Mouse (Mus musculus) MEL (cell line): ENCODE measurements around the gene Cfd. TPM values are rescaled to one million over a fixed set of nuclear protein-coding genes. Genes with fewer than 3 reads are reported as not detected.

Experiments
- DNase-seq: peaks from one replicate; pipeline ENCODE4 v3.0.0; 2011; ENCODE audit warnings: low read depth, low spot score
- H3K27ac ChIP-seq: 2 replicates; pipeline ENCODE4 v1.5.1; 2012; ENCODE audit warnings: low read depth, mild to moderate bottlenecking, control low read depth, low read length, moderate library complexity; ENCODE audit not compliant: control insufficient read depth
- H3K27me3 ChIP-seq, 2 experiments: fragments of 150-350 bp in 1 of 2; sonication (generic) in 1 of 2; 2 replicates each; pipeline ENCODE4 v1.6.1; 2012; ENCODE audit warnings: low read length in 2 of 2, mild to moderate bottlenecking in 2 of 2, improper control_type of control experiment in 1 of 2, moderate library complexity in 1 of 2; ENCODE audit not compliant: insufficient read depth in 2 of 2, control insufficient read depth in 1 of 2
- H3K36me3 ChIP-seq, 2 experiments: 2 replicates each; pipeline ENCODE4 v1.6.1; 2012 to 2014; ENCODE audit warnings: low read length in 2 of 2, improper control_type of control experiment in 1 of 2, inconsistent platforms in 1 of 2, mild to moderate bottlenecking in 1 of 2; ENCODE audit not compliant: insufficient read depth in 2 of 2, control insufficient read depth in 1 of 2
- H3K4me1 ChIP-seq, 2 experiments: fragments of 150-350 bp in 1 of 2; sonication (generic) in 1 of 2; 2 replicates each; pipeline ENCODE4 v1.6.1; 2012; ENCODE audit warnings: low read length in 2 of 2, improper control_type of control experiment in 1 of 2, mild to moderate bottlenecking in 1 of 2; ENCODE audit not compliant: insufficient read depth in 2 of 2, control insufficient read depth in 1 of 2
- H3K4me3 ChIP-seq, 2 experiments: fragments of 150-350 bp in 1 of 2; sonication (generic) in 1 of 2; 2 replicates each; pipeline ENCODE4 v1.5.1; 2012; ENCODE audit warnings: low read depth in 2 of 2, low read length in 2 of 2, mild to moderate bottlenecking in 2 of 2, moderate library complexity in 2 of 2, control low read depth in 1 of 2, improper control_type of control experiment in 1 of 2; ENCODE audit not compliant: control insufficient read depth in 1 of 2, insufficient read depth in 1 of 2
- H3K79me2 ChIP-seq: 2 replicates; pipeline ENCODE4 v1.6.1; 2012; ENCODE audit warnings: mild to moderate bottlenecking, low read length, moderate library complexity; ENCODE audit not compliant: control insufficient read depth, poor library complexity, insufficient read depth
- H3K9ac ChIP-seq: 2 replicates; pipeline ENCODE4 v1.6.1; 2012; ENCODE audit warnings: low read depth, mild to moderate bottlenecking, control low read depth, low read length, moderate library complexity; ENCODE audit not compliant: control insufficient read depth, poor library complexity, severe bottlenecking
- H3K9me3 ChIP-seq: fragments of 150-350 bp; sonication (generic); replicated peaks from 2 replicates; pipeline ENCODE4 v1.6.1; 2012; ENCODE audit warnings: mild to moderate bottlenecking, low read length, improper control_type of control experiment, moderate library complexity; ENCODE audit not compliant: insufficient read depth
- BHLHE40 ChIP-seq: IDR thresholded peaks from 2 replicates; pipeline ENCODE4 v1.6.1; 2012; ENCODE audit warnings: low read depth, mild to moderate bottlenecking, inconsistent platforms, low read length, improper control_type of control experiment, borderline replicate concordance
- CHD2 ChIP-seq: IDR thresholded peaks from 2 replicates; pipeline ENCODE4 v1.6.1; 2011; ENCODE audit warnings: low read length, improper control_type of control experiment
- E2F4 ChIP-seq: IDR thresholded peaks from 2 replicates; pipeline ENCODE4 v1.6.1; 2011; ENCODE audit warnings: low read depth, low read length, improper control_type of control experiment, borderline replicate concordance
- EP300 ChIP-seq, 2 experiments: IDR thresholded peaks; 2 replicates each; pipeline ENCODE4 v1.6.1; 2011; ENCODE audit warnings: improper control_type of control experiment in 2 of 2, low read length in 2 of 2, low read depth in 1 of 2, mild to moderate bottlenecking in 1 of 2
- MAZ ChIP-seq: IDR thresholded peaks from 2 replicates; pipeline ENCODE4 v1.6.1; 2012; ENCODE audit warnings: low read depth, mild to moderate bottlenecking, inconsistent platforms, low read length, improper control_type of control experiment
- MXI1 ChIP-seq: IDR thresholded peaks from 2 replicates; pipeline ENCODE4 v1.6.1; 2011; ENCODE audit warnings: mild to moderate bottlenecking, low read depth, low read length, improper control_type of control experiment
- NRF1 ChIP-seq: IDR thresholded peaks from 2 replicates; pipeline ENCODE4 v1.6.1; 2014; ENCODE audit warnings: low read depth, mild to moderate bottlenecking, inconsistent platforms, low read length, improper control_type of control experiment, moderate library complexity; ENCODE audit not compliant: poor library complexity, insufficient read depth, severe bottlenecking
- POLR2A ChIP-seq, 2 experiments: IDR thresholded peaks; 2 replicates each; pipeline ENCODE4 v1.6.1; 2011 to 2012; ENCODE audit warnings: low read length in 2 of 2, mild to moderate bottlenecking in 2 of 2, control low read depth in 1 of 2, improper control_type of control experiment in 1 of 2, low read depth in 1 of 2, moderate library complexity in 1 of 2; ENCODE audit not compliant: control insufficient read depth in 1 of 2, insufficient read depth in 1 of 2, poor library complexity in 1 of 2
- POLR2AphosphoS2 ChIP-seq: IDR thresholded peaks from 2 replicates; pipeline ENCODE4 v1.6.1; 2011; ENCODE audit warnings: low read length, improper control_type of control experiment
- SIN3A ChIP-seq: IDR thresholded peaks from 2 replicates; pipeline ENCODE4 v1.6.1; 2012; ENCODE audit warnings: low read length, improper control_type of control experiment, inconsistent platforms
- SMC3 ChIP-seq: IDR thresholded peaks from 2 replicates; pipeline ENCODE4 v1.6.1; 2011; ENCODE audit warnings: low read depth, low read length, improper control_type of control experiment
- USF1 ChIP-seq: IDR thresholded peaks from 2 replicates; pipeline ENCODE4 v1.6.1; 2014; ENCODE audit warnings: low read depth, mild to moderate bottlenecking, inconsistent platforms, low read length, improper control_type of control experiment, moderate library complexity
- ZMIZ1 ChIP-seq: IDR thresholded peaks from 2 replicates; pipeline ENCODE4 v1.6.1; 2012; ENCODE audit warnings: low read depth, mild to moderate bottlenecking, inconsistent platforms, low read length, improper control_type of control experiment, moderate library complexity
- ZNF384 ChIP-seq: IDR thresholded peaks from 2 replicates; pipeline ENCODE4 v1.6.1; 2012; ENCODE audit warnings: low read depth, mild to moderate bottlenecking, inconsistent platforms, low read length, improper control_type of control experiment
- polyA plus RNA-seq, 2 experiments: library from polyadenylated mRNA; stranded (reverse) in 1 of 2; unstranded in 1 of 2; fragments of >175 nt in 1 of 2; fragments of >200 nt in 1 of 2; gene quantifications; 2 replicates each; pipeline versions ENCODE4 v1.2.1 to v1.2.4; 2012; ENCODE audit warnings: low replicate concordance in 2 of 2, low read depth in 1 of 2; ENCODE audit not compliant: insufficient read length in 2 of 2, insufficient read depth in 1 of 2, missing spikeins in 1 of 2
- total RNA-seq: library from RNA; depleted of rRNA; stranded (reverse); fragments of 300-350 nt; gene quantifications from 2 replicates; pipeline ENCODE4 v1.2.3, GENCODE M21; 2012

Gene Cfd
- total and polyA plus RNA-seq, 3 experiments: 0.21 TPM; not detected in 2

DNA sequence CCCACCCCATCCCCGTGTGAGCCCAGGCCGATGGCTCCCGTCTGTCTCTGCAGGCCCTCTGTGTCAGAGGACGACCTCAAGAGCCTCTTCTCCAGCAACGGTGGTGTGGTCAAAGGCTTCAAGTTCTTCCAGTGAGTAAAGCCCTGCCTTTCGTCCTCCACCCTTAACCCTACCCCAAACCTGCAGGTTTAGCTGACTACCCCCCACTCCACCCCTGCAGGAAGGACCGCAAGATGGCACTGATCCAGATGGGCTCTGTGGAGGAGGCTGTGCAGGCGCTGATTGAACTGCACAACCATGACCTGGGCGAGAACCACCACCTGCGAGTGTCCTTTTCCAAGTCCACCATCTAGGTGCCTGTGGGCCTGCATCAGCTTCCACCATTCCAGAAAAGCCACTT, 27.7 kb upstream of the Cfd start (continued):
- no peak for TF ChIP-seq NRF1
- no peak for TF ChIP-seq ZNF384

DNA sequence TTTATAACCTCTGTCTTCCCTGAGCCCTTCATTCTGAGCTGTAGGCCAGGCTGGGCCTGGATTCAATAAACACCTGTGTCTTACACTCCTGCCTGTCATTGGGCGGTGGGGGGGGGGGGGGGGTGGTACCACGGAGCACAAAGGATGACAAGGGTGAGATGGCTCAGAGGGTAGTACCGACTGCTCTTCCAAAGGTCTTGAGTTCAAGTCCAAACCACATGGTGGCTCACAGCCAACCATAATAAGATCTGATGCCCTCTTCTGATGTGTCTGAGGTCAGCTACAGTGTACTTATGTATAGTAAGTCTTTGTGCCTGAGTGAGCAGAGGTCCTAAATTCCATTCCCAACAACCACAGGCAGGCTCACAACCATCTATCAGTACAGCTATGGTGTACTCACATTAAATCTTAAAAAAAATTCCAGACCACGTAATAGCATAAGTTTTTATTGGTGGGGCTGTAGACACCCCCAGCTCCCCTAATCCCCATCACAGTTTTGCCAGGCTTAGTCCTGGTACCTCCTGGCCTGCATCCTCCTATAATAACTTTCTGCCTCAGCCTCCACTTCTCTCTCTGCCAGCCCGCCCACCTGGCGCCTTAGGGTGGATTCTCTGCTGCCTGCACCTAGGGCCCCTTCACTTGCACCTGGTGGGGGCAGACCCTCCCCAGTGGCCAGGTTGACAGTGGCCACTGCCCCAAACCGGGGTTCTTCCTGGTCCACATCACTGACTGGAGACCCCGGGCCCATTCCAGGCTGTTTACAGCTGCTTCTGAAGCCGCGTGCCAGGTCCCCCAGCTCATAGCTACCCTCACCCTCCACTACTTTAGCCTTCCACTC, 26.1 kb upstream of the Cfd start:
- Histone ChIP-seq H3K4me1 (no peaks in the 10 kb centered on the region), H3K9ac (no peak overlapping the region), H3K9me3 (no peaks in the 10 kb centered on the region), H3K27me3 (no peaks in the 10 kb centered on the region), H3K27ac (no peak overlapping the region), H3K36me3 (peaks cover 0 to 16% of the 10 kb centered on the region in 2 experiments; a peak in 2 of 4 replicates), H3K4me3 (no peak overlapping the region), H3K79me2 (peaks cover 5% of the 10 kb centered on the region; the same call in 1 of the 2 replicates)
- no peak for TF ChIP-seq EP300 (IDR thresholded peaks at IDR 0.05; ENCODE audit: low read depth in 1 of 2, low read length in 2 of 2)
- no peak for TF ChIP-seq E2F4
- no peak; the same call in 1 of the 2 replicates for TF ChIP-seq POLR2AphosphoS2
- TF ChIP-seq SIN3A: no peak
- TF ChIP-seq POLR2A (IDR thresholded peaks at IDR 0.05; ENCODE audit: control insufficient read depth in 1 of 2, insufficient read depth in 1 of 2, low read depth in 1 of 2, low read length in 2 of 2, poor library complexity in 1 of 2): peak in 1 of 2 experiments; percentile 69; a peak in 1 of 4 replicates
- peak; percentile 9; the same call in 1 of the 2 replicates for TF ChIP-seq SMC3
- TF ChIP-seq MAZ: no peak
- 0 out of 2 replicates have a peak, but pooled peaks have one; percentile 16 for TF ChIP-seq MXI1
- TF ChIP-seq CHD2: 0 out of 2 replicates have a peak, but pooled peaks have one; percentile 8
- TF ChIP-seq BHLHE40: no peak
- TF ChIP-seq ZMIZ1: peak; percentile 67; the same call in 1 of the 2 replicates
- peak; percentile 68 for DNase-seq

DNA sequence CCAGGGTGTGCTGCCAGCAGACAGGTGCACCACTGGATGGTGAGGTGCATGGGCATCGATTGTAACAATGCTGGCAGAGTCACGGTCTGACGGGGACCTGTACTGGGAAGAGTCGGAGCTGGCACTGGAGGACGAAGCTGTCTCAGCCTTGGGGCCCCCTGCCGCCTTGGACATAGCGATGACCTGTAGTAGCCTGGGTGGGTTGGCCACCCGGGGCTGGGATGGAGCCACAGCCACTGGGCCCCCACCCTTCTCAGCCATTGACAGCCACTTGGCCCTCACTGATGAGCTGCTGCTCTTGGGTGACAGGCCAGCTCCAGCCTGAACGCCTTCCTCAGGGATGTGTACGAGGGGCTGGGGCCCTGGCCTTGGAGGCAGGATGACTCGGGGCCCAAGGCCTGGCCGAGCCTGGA, 25.5 kb upstream of the Cfd start:
- peak; percentile 98 for TF ChIP-seq POLR2AphosphoS2
- no peak for TF ChIP-seq USF1
- no peaks in the 10 kb centered on the region; the same call in 1 of the 2 replicates for H3K79me2 ChIP-seq
- no peaks in the 10 kb centered on the region for H3K4me1 ChIP-seq
- no peak for DNase-seq
- no peaks in the 10 kb centered on the region for H3K9me3 ChIP-seq
- no peak overlapping the region for H3K27ac ChIP-seq
- no peaks in the 10 kb centered on the region for H3K27me3 ChIP-seq
- no peak overlapping the region for H3K9ac ChIP-seq
- peaks cover 0 to 12% of the 10 kb centered on the region in 2 experiments; a peak in 2 of 4 replicates for H3K36me3 ChIP-seq
- H3K4me3 ChIP-seq: no peak overlapping the region
